7 mouse cellular contexts compared by ENCODE assay signal in genomic region chr10:82986251-82986992, GRCm38 (mm10). TPM values are rescaled to one million over a fixed set of nuclear protein-coding genes. Genes with fewer than 3 reads are reported as not detected.
DNase-seq lines count a peak whose midpoint lies in the region; ATAC-seq and TF ChIP-seq lines count a peak whose summit lies in the region.

No protein-coding gene starts in this region.

- no peaks in the 10 kb centered on the region; the same call in 1 of the 2 replicates for H3K4me1 ChIP-seq in lung, postnatal 0 days (ENCODE audit: insufficient read depth, low read depth, low read length)
- H3K4me1 ChIP-seq in forebrain, embryonic 16.5 days (replicated peaks; ENCODE audit: control insufficient read depth, insufficient read depth, low read length): peaks cover 29% of the 10 kb centered on the region
- peaks cover 35% of the 10 kb centered on the region for H3K4me1 ChIP-seq in limb, embryonic 13.5 days
- H3K4me1 ChIP-seq in neural tube, embryonic 14.5 days (ENCODE audit: control insufficient read depth, insufficient read depth, low read length): peaks cover 23% of the 10 kb centered on the region; the same call in 1 of the 2 replicates

- no peaks in the 10 kb centered on the region for H3K36me3 ChIP-seq in lung, postnatal 0 days (ENCODE audit: insufficient read depth, low read length)
- no peaks in the 10 kb centered on the region for H3K36me3 ChIP-seq in forebrain, embryonic 16.5 days (ENCODE audit: control insufficient read depth, insufficient read depth)
- H3K36me3 ChIP-seq in limb, embryonic 13.5 days: no peaks in the 10 kb centered on the region
- H3K36me3 ChIP-seq in neural tube, embryonic 14.5 days (ENCODE audit: control insufficient read depth, insufficient read depth, low read length): no peaks in the 10 kb centered on the region

- H3K4me2 ChIP-seq in lung, postnatal 0 days (replicated peaks; ENCODE audit: low read depth, low read length): peak overlapping the region; percentile 80
- peak overlapping the region; percentile 92 for H3K4me2 ChIP-seq in forebrain, embryonic 16.5 days (ENCODE audit: low read length)
- H3K4me2 ChIP-seq in limb, embryonic 13.5 days (replicated peaks): peak overlapping the region; percentile 94
- H3K4me2 ChIP-seq in neural tube, embryonic 14.5 days (ENCODE audit: low read depth, low read length): peak overlapping the region; percentile 87

- no peak overlapping the region for H3K9ac ChIP-seq in lung, postnatal 0 days (replicated peaks; ENCODE audit: low read depth)
- H3K9ac ChIP-seq in forebrain, embryonic 16.5 days (replicated peaks; ENCODE audit: low read depth, low read length): peak overlapping the region; percentile 84
- H3K9ac ChIP-seq in limb, embryonic 13.5 days: peak overlapping the region; percentile 81
- peak overlapping the region; percentile 82 for H3K9ac ChIP-seq in neural tube, embryonic 14.5 days (replicated peaks; ENCODE audit: low read depth, low read length)

- no peak for DNase-seq in lung, postnatal 0 days (ENCODE audit: low spot score)
- no peak for DNase-seq in lung, adult 18-20 months
- DNase-seq in adrenal gland, postnatal 36 days: peak; percentile 24 to 48
- DNase-seq in urinary bladder, postnatal 25 days (ENCODE audit: low spot score): no peak

- ATAC-seq in lung, postnatal 0 days: no peak
- peak; percentile 32 for ATAC-seq in forebrain, embryonic 16.5 days
- ATAC-seq in limb, embryonic 13.5 days (ENCODE audit: low FRiP score, low read depth): no peak
- ATAC-seq in neural tube, embryonic 14.5 days (ENCODE audit: low read depth): peak; percentile 19; the same call in 1 of the 2 replicates

- H3K27me3 ChIP-seq in lung, postnatal 0 days (replicated peaks; ENCODE audit: insufficient read depth, low read length): 0 out of 2 replicates have a peak, but pooled peaks cover 3% of the 10 kb centered on the region
- peaks cover 13% of the 10 kb centered on the region for H3K27me3 ChIP-seq in forebrain, embryonic 16.5 days (replicated peaks; ENCODE audit: control insufficient read depth, insufficient read depth, low read length)
- peaks cover 46% of the 10 kb centered on the region for H3K27me3 ChIP-seq in limb, embryonic 13.5 days
- no peaks in the 10 kb centered on the region for H3K27me3 ChIP-seq in neural tube, embryonic 14.5 days (ENCODE audit: control insufficient read depth, insufficient read depth, low read length)

- H3K4me3 ChIP-seq in lung, postnatal 0 days (ENCODE audit: low read depth, low read length): peak overlapping the region; percentile 58
- H3K4me3 ChIP-seq in forebrain, embryonic 16.5 days (replicated peaks; ENCODE audit: low read length): peak overlapping the region; percentile 80
- peak overlapping the region; percentile 80 for H3K4me3 ChIP-seq in limb, embryonic 13.5 days
- H3K4me3 ChIP-seq in neural tube, embryonic 14.5 days (ENCODE audit: low read depth, low read length): peak overlapping the region; percentile 71

- TF ChIP-seq EP300 in lung, postnatal 0 days (IDR thresholded peaks at IDR 0.05): no peak

- H3K9me3 ChIP-seq in lung, postnatal 0 days (ENCODE audit: low read length): no peaks in the 10 kb centered on the region
- H3K9me3 ChIP-seq in forebrain, embryonic 16.5 days (ENCODE audit: control insufficient read depth, low read length): no peaks in the 10 kb centered on the region
- no peaks in the 10 kb centered on the region for H3K9me3 ChIP-seq in limb, embryonic 13.5 days
- no peaks in the 10 kb centered on the region for H3K9me3 ChIP-seq in neural tube, embryonic 14.5 days (ENCODE audit: control insufficient read depth, low read length)

- H3K27ac ChIP-seq in lung, postnatal 0 days (ENCODE audit: low read length): no peak overlapping the region
- peak overlapping the region; percentile 20; the same call in 1 of the 2 replicates for H3K27ac ChIP-seq in forebrain, embryonic 16.5 days (ENCODE audit: low read length)
- peak overlapping the region; percentile 92 for H3K27ac ChIP-seq in limb, embryonic 13.5 days
- peak overlapping the region; percentile 81; the same call in 1 of the 2 replicates for H3K27ac ChIP-seq in neural tube, embryonic 14.5 days (ENCODE audit: low read depth, low read length)

- 4% methylated on average over 21 of the region's 21 CpGs for WGBS in lung, postnatal 0 days
- 3% methylated on average over 21 of the region's 21 CpGs for WGBS in forebrain, embryonic 16.5 days
- WGBS in limb, embryonic 13.5 days: 3% methylated on average over 21 of the region's 21 CpGs
- WGBS in neural tube, embryonic 14.5 days: 2% methylated on average over 21 of the region's 21 CpGs

- TF ChIP-seq CTCF in lung, postnatal 0 days (IDR thresholded peaks at IDR 0.05): no peak

RNA-seq across cellular contexts. Expression of gene Chst11, which starts 1.1 kb away (rescaled TPM):
- 0.74 and 0.98 TPM in 2 replicates for polyA plus RNA-seq in lung, postnatal 0 days (2015; fragmentation: Nextera tagmentation; extraction: Ambion mirVana)
- 10 to 100 TPM; 40.8 to 75.4 TPM for total RNA-seq in adrenal gland, postnatal 36 days (2021)
- polyA plus RNA-seq in forebrain, embryonic 16.5 days (2015; fragmentation: Nextera tagmentation; extraction: Ambion mirVana): 3.4 TPM in 2 replicates
- 4.0 and 4.1 TPM in 2 replicates for polyA plus RNA-seq in limb, embryonic 13.5 days (2015; fragmentation: Nextera tagmentation; extraction: Ambion mirVana)
- polyA plus RNA-seq in neural tube, embryonic 14.5 days (2014; fragmentation: Nextera tagmentation; extraction: Ambion mirVana): 4.6 and 5.2 TPM in 2 replicates

Comparison
In these comparisons a context has a peak if more than half of its experiments do, and no peak if none do; other contexts are left out.
1. ATAC-seq: peak in forebrain, embryonic 16.5 days (single experiment) and neural tube, embryonic 14.5 days (single experiment); none in lung, postnatal 0 days (single experiment) and limb, embryonic 13.5 days (single experiment).
2. DNase-seq: peak in adrenal gland, postnatal 36 days (2 of 2); none in lung, postnatal 0 days (single experiment), lung, adult 18-20 months (0 of 2) and urinary bladder, postnatal 25 days (single experiment).
3. Peak in every context shown above with its lines, with median percentiles within 50 percentile points of each other: H3K4me2 ChIP-seq and H3K4me3 ChIP-seq.